Mouse (Mus musculus): Measurements from ENCODE around the gene Sec63. TPM values are rescaled to one million over a fixed set of nuclear protein-coding genes. Genes with fewer than 3 reads are reported as not detected.

The Sec63 gene
- 10 to 100 TPM; 20.6 to 22.3 TPM for total RNA-seq (2021)

- DNase-seq (ENCODE audit: low spot score) = peak; percentile 94
- intact Hi-C loops (cut with DNase I) = loop anchor here (5.0 to 10.0 kb wide), 3 partner anchors 256 to 949 kb away; partner anchors contain the start of genes 1700021F05Rik and Snx3
Measured at GRCm38 (mm10) chr10:42760999-42761900, at the start of gene Sec63. TSS of gene Sec63 (plus strand) at chr10:42761496.

GRCm38 (mm10) chr10:42714676-42715075, 46.6 kb upstream of the Sec63 start:
- intact Hi-C loops (cut with DNase I) = no loop called here

GRCm38 (mm10) chr10:42715366-42716035, 45.8 kb upstream of the Sec63 start:
- intact Hi-C loops (cut with DNase I) = no loop called here
- DNase-seq (ENCODE audit: low spot score) = no peak

More at GRCm38 (mm10) chr10:42714676-42715075, 46.6 kb upstream of the Sec63 start:
- DNase-seq (ENCODE audit: low spot score) = no peak

- intact Hi-C loops (cut with DNase I) = no loop called here
Measured at GRCm38 (mm10) chr10:42722116-42722515, 39.2 kb upstream of the Sec63 start.

GRCm38 (mm10) chr10:42723275-42724232, 37.7 kb upstream of the Sec63 start:
- intact Hi-C loops (cut with DNase I) = no loop called here
- no peak for DNase-seq (ENCODE audit: low spot score)

More at GRCm38 (mm10) chr10:42722116-42722515, 39.2 kb upstream of the Sec63 start:
- DNase-seq (ENCODE audit: low spot score) = no peak

- no peak for DNase-seq (ENCODE audit: low spot score)
- intact Hi-C loops (cut with DNase I) = no loop called here
Measured at GRCm38 (mm10) chr10:42729607-42730006, 31.7 kb upstream of the Sec63 start.

GRCm38 (mm10) chr10:42734546-42735060, 26.7 kb upstream of the Sec63 start:
- no peak for DNase-seq (ENCODE audit: low spot score)
- intact Hi-C loops (cut with DNase I) = loop anchor here (2.0 kb wide), 1 partner anchor 426 kb away; no protein-coding TSS in a partner anchor

GRCm38 (mm10) chr10:42751813-42752212, 9.5 kb upstream of the Sec63 start:
- no peak for DNase-seq (ENCODE audit: low spot score)
- intact Hi-C loops (cut with DNase I) = no loop called here

- DNase-seq (ENCODE audit: low spot score) = no peak
- intact Hi-C loops (cut with DNase I) = no loop called here
Measured at GRCm38 (mm10) chr10:42754341-42754740, 7.0 kb upstream of the Sec63 start.

GRCm38 (mm10) chr10:42759741-42760140, 1.6 kb upstream of the Sec63 start:
- intact Hi-C loops (cut with DNase I) = loop anchor here (5.0 to 10.0 kb wide), 3 partner anchors 255 to 947 kb away; partner anchors contain the start of genes 1700021F05Rik and Snx3
- DNase-seq (ENCODE audit: low spot score) = no peak

GRCm38 (mm10) chr10:42760329-42760728, 967 bp upstream of the Sec63 start:
- no peak for DNase-seq (ENCODE audit: low spot score)
- intact Hi-C loops (cut with DNase I) = loop anchor here (5.0 to 10.0 kb wide), 3 partner anchors 256 to 948 kb away; partner anchors contain the start of genes 1700021F05Rik and Snx3

GRCm38 (mm10) chr10:42761901-42762669, 789 bp downstream of the Sec63 start:
- intact Hi-C loops (cut with DNase I) = loop anchor here (5.0 to 10.0 kb wide), 3 partner anchors 257 to 950 kb away; partner anchors contain the start of genes 1700021F05Rik and Snx3

GRCm38 (mm10) chr10:42762670-42763058, 1.4 kb downstream of the Sec63 start:
- DNase-seq (ENCODE audit: low spot score) = no peak
- intact Hi-C loops (cut with DNase I) = loop anchor here (5.0 to 10.0 kb wide), 3 partner anchors 258 to 950 kb away; partner anchors contain the start of genes 1700021F05Rik and Snx3

More at GRCm38 (mm10) chr10:42761901-42762669, 789 bp downstream of the Sec63 start:
- DNase-seq (ENCODE audit: low spot score) = peak; percentile 11

GRCm38 (mm10) chr10:42763246-42763645, 1.9 kb downstream of the Sec63 start:
- DNase-seq (ENCODE audit: low spot score) = no peak
- intact Hi-C loops (cut with DNase I) = loop anchor here (5.0 to 10.0 kb wide), 3 partner anchors 258 to 951 kb away; partner anchors contain the start of genes 1700021F05Rik and Snx3

- DNase-seq (ENCODE audit: low spot score) = no peak
- intact Hi-C loops (cut with DNase I) = loop anchor here (10.0 kb wide), 1 partner anchor 261 kb away; the partner anchor contains the start of gene Snx3
Measured at GRCm38 (mm10) chr10:42765344-42765743, 4.0 kb downstream of the Sec63 start.

- intact Hi-C loops (cut with DNase I) = no loop called here
- DNase-seq (ENCODE audit: low spot score) = no peak
Measured at GRCm38 (mm10) chr10:42775450-42775849, 14.2 kb downstream of the Sec63 start.

- no peak for DNase-seq (ENCODE audit: low spot score)
- intact Hi-C loops (cut with DNase I) = no loop called here
Measured at GRCm38 (mm10) chr10:42780753-42781152, 19.5 kb downstream of the Sec63 start.

GRCm38 (mm10) chr10:42781672-42782071, 20.4 kb downstream of the Sec63 start:
- intact Hi-C loops (cut with DNase I) = no loop called here
- no peak for DNase-seq (ENCODE audit: low spot score)
